Mouse (Mus musculus): ENCODE measurements around the gene Wdfy1. TPM values are rescaled to one million over a fixed set of nuclear protein-coding genes. Genes with fewer than 3 reads are reported as not detected.

Gene Wdfy1
- total and polyA plus RNA-seq, 2 experiments from 2014 or later: 73.6 to 77.7 TPM

GRCm38 (mm10) chr1:79714152-79714923 lies 61.6 kb downstream of the Wdfy1 start:
- H3K9ac ChIP-seq (replicated peaks; ENCODE audit: low read length): no peak overlapping the region
- 88% methylated on average over 13 of the region's 13 CpGs for WGBS

GRCm38 (mm10) chr1:79713081-79713480 lies 62.9 kb downstream of the Wdfy1 start:
- no peak overlapping the region for H3K4me3 ChIP-seq (ENCODE audit: low read length)
- H3K9me3 ChIP-seq (ENCODE audit: low read length): no peaks in the 10 kb centered on the region
- 87% methylated on average over 5 of the region's 5 CpGs for WGBS
- no peak for DNase-seq (ENCODE audit: low spot score)
- no peak overlapping the region for H3K9ac ChIP-seq (replicated peaks; ENCODE audit: low read length)
- no peaks in the 10 kb centered on the region for H3K27me3 ChIP-seq (ENCODE audit: insufficient read depth, low read length)
- no peak for ATAC-seq
- no peak for TF ChIP-seq CTCF (IDR thresholded peaks at IDR 0.05; ENCODE audit: low read depth)
- H3K4me2 ChIP-seq (ENCODE audit: low read depth, low read length): no peak overlapping the region
- no peaks in the 10 kb centered on the region for H3K4me1 ChIP-seq (ENCODE audit: insufficient read depth, low read length)
- no peak overlapping the region for H3K27ac ChIP-seq
- H3K36me3 ChIP-seq (ENCODE audit: insufficient read depth, low read length): peaks cover 28% of the 10 kb centered on the region

More at GRCm38 (mm10) chr1:79714152-79714923, 61.6 kb downstream of the Wdfy1 start:
- Histone ChIP-seq H3K4me2 (ENCODE audit: low read depth, low read length) (no peak overlapping the region), H3K27ac (no peak overlapping the region), H3K36me3 (ENCODE audit: insufficient read depth, low read length) (peaks cover 27% of the 10 kb centered on the region), H3K9me3 (ENCODE audit: low read length) (no peaks in the 10 kb centered on the region), H3K27me3 (ENCODE audit: insufficient read depth, low read length) (no peaks in the 10 kb centered on the region), H3K4me1 (ENCODE audit: insufficient read depth, low read length) (no peaks in the 10 kb centered on the region), H3K4me3 (ENCODE audit: low read length) (no peak overlapping the region)
- no peak for ATAC-seq
- no peak for TF ChIP-seq CTCF (IDR thresholded peaks at IDR 0.05; ENCODE audit: low read depth)
- no peak for DNase-seq (ENCODE audit: low spot score)

- 74% methylated on average over 18 of the region's 18 CpGs for WGBS
- no peaks in the 10 kb centered on the region for H3K9me3 ChIP-seq (ENCODE audit: low read length)
- TF ChIP-seq CTCF (IDR thresholded peaks at IDR 0.05; ENCODE audit: low read depth): no peak
- no peaks in the 10 kb centered on the region for H3K4me1 ChIP-seq (ENCODE audit: insufficient read depth, low read length)
- H3K4me2 ChIP-seq (ENCODE audit: low read depth, low read length): no peak overlapping the region
- H3K27me3 ChIP-seq (ENCODE audit: insufficient read depth, low read length): no peaks in the 10 kb centered on the region
- H3K9ac ChIP-seq (replicated peaks; ENCODE audit: low read length): no peak overlapping the region
- DNase-seq (ENCODE audit: low spot score) (no peak), ATAC-seq (no peak)
- H3K36me3 ChIP-seq (ENCODE audit: insufficient read depth, low read length): peaks cover 37% of the 10 kb centered on the region
- no peak overlapping the region for H3K4me3 ChIP-seq (ENCODE audit: low read length)
- H3K27ac ChIP-seq: no peak overlapping the region
These were observed 64.5 kb downstream of the Wdfy1 start for GRCm38 (mm10) chr1:79711147-79712126.

- Histone ChIP-seq H3K9ac (replicated peaks; ENCODE audit: low read length) (no peak overlapping the region), H3K4me2 (ENCODE audit: low read depth, low read length) (no peak overlapping the region), H3K9me3 (ENCODE audit: low read length) (no peaks in the 10 kb centered on the region), H3K27me3 (ENCODE audit: insufficient read depth, low read length) (no peaks in the 10 kb centered on the region), H3K36me3 (ENCODE audit: insufficient read depth, low read length) (peaks cover 43% of the 10 kb centered on the region), H3K27ac (no peak overlapping the region), H3K4me3 (ENCODE audit: low read length) (no peak overlapping the region), H3K4me1 (ENCODE audit: insufficient read depth, low read length) (no peaks in the 10 kb centered on the region)
- ATAC-seq (peak; percentile 64), DNase-seq (ENCODE audit: low spot score) (peak; percentile 47)
- TF ChIP-seq CTCF (IDR thresholded peaks at IDR 0.05; ENCODE audit: low read depth): no peak
- 33% methylated on average over 4 of the region's 4 CpGs for WGBS
These were observed 65.3 kb downstream of the Wdfy1 start for GRCm38 (mm10) chr1:79710678-79711077.

- 71% methylated on average over 8 of the region's 8 CpGs for whole genome bisulfite sequencing
- no peak for TF ChIP-seq CTCF (IDR thresholded peaks at IDR 0.05; ENCODE audit: low read depth)
- H3K9ac ChIP-seq (replicated peaks; ENCODE audit: low read length): no peak overlapping the region
- no peak overlapping the region; the same call in 1 of the 2 replicates for H3K27ac ChIP-seq
- DNase-seq (ENCODE audit: low spot score): no peak
- no peaks in the 10 kb centered on the region for H3K27me3 ChIP-seq (ENCODE audit: insufficient read depth, low read length)
- no peak; the same call in 1 of the 2 replicates for ATAC-seq
- no peaks in the 10 kb centered on the region for H3K9me3 ChIP-seq (ENCODE audit: low read length)
- H3K4me2 ChIP-seq (ENCODE audit: low read depth, low read length): no peak overlapping the region
- H3K4me3 ChIP-seq (ENCODE audit: low read length): no peak overlapping the region
- no peaks in the 10 kb centered on the region for H3K4me1 ChIP-seq (ENCODE audit: insufficient read depth, low read length)
- H3K36me3 ChIP-seq (ENCODE audit: insufficient read depth, low read length): peaks cover 43% of the 10 kb centered on the region
These were observed 65.7 kb downstream of the Wdfy1 start for GRCm38 (mm10) chr1:79710216-79710615.

GRCm38 (mm10) chr1:79707383-79707782 lies 68.6 kb downstream of the Wdfy1 start:
- Histone ChIP-seq H3K4me1 (ENCODE audit: insufficient read depth, low read length) (no peaks in the 10 kb centered on the region), H3K36me3 (ENCODE audit: insufficient read depth, low read length) (peaks cover 36% of the 10 kb centered on the region; the same call in 1 of the 2 replicates), H3K27ac (no peak overlapping the region), H3K9ac (replicated peaks; ENCODE audit: low read length) (no peak overlapping the region), H3K4me2 (ENCODE audit: low read depth, low read length) (no peak overlapping the region), H3K9me3 (ENCODE audit: low read length) (no peaks in the 10 kb centered on the region), H3K4me3 (ENCODE audit: low read length) (no peak overlapping the region), H3K27me3 (ENCODE audit: insufficient read depth, low read length) (no peaks in the 10 kb centered on the region)
- DNase-seq (ENCODE audit: low spot score) (no peak), ATAC-seq (no peak)
- 90% methylated on average over 9 of the region's 9 CpGs for WGBS
- TF ChIP-seq CTCF (IDR thresholded peaks at IDR 0.05; ENCODE audit: low read depth): no peak

Measured in hindbrain, postnatal 0 days (tissue).